Mouse (Mus musculus) heart, embryonic 15.5 days (tissue): Measurements from ENCODE around the gene Rpp14. TPM values are rescaled to one million over a fixed set of nuclear protein-coding genes. Genes with fewer than 3 reads are reported as not detected.

ENCODE experiments used
- ATAC-seq: fragments of 200-750 bp; cut with Nextera tagmentation; replicated peaks from 2 replicates; pipeline ENCODE4 v1.8.0; 2017; ENCODE audit warnings: low read depth, moderate TSS enrichment; ENCODE audit not compliant: insufficient number of reproducible peaks, insufficient read depth, low FRiP score
- H3K27ac ChIP-seq: fragments of 300-500 bp; sonication (generic); 2 replicates; pipeline ENCODE4 v1.5.1; 2015; ENCODE audit warnings: mild to moderate bottlenecking, inconsistent platforms
- H3K27me3 ChIP-seq: fragments of 300-500 bp; sonication (generic); 2 replicates; pipeline ENCODE4 v1.6.1; 2015; ENCODE audit warnings: inconsistent platforms
- H3K36me3 ChIP-seq: fragments of 300-500 bp; sonication (generic); 2 replicates; pipeline ENCODE4 v1.6.1; 2015; ENCODE audit warnings: mild to moderate bottlenecking, inconsistent platforms
- H3K4me1 ChIP-seq: fragments of 300-500 bp; sonication (generic); replicated peaks from 2 replicates; pipeline ENCODE4 v1.6.1; 2015; ENCODE audit warnings: inconsistent platforms
- H3K4me2 ChIP-seq: fragments of 300-500 bp; sonication (generic); 2 replicates; pipeline ENCODE4 v1.6.1; 2015; ENCODE audit warnings: inconsistent platforms, mild to moderate bottlenecking, moderate library complexity
- H3K4me3 ChIP-seq: fragments of 300-500 bp; sonication (generic); 2 replicates; pipeline ENCODE4 v1.5.1; 2015; ENCODE audit warnings: mild to moderate bottlenecking, inconsistent platforms
- H3K9ac ChIP-seq: fragments of 300-500 bp; sonication (generic); 2 replicates; pipeline ENCODE4 v1.6.1; 2015; ENCODE audit warnings: mild to moderate bottlenecking, inconsistent platforms
- H3K9me3 ChIP-seq: fragments of 300-500 bp; sonication (generic); replicated peaks from 2 replicates; pipeline ENCODE4 v1.6.1; 2016; ENCODE audit warnings: inconsistent platforms
- WGBS: fragments of 180-500 bp; shearing (Covaris S2); methylation state at CpG from one replicate; pipeline ENCODE4 v1.1.7; 2015; ENCODE audit warnings: mixed read lengths; 5-methylcytosine and 5-hydroxymethylcytosine counted together
- polyA plus RNA-seq: library from polyadenylated mRNA; unstranded; fragments of >200 nt; fragmentation: Nextera tagmentation; extraction: Ambion mirVana; gene quantifications from 2 replicates; pipeline ENCODE4 v1.2.1, GENCODE M21; 2015

The Rpp14 gene
- polyA plus RNA-seq, result 39.3 and 40.3 TPM in 2 replicates

DNA sequence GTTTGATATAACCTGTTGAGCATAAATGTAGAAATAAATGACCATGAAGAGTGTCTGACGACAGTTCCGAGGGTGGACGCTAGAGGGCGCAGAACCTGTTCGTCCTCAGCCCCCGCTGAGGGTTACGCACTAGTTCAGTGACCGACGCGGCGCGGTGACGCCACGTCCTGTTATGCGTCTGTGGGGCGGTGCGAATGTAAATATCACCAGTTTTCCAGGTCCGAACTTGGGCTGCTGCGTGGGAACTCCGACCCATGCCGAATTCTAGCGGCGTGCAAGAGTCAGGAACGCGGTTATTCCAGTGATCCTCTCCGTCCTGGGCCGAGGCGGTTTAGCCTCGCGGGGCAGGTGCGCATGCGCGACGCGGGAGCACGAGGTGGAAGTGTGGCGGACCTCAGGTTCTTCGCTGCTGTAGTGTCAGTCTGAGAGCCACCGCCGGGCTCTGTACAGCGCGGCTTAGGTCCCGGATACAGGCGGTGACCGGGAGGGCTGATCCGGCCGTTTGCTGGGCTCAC is at the start of gene Rpp14:
Rpp14 (plus strand) TSS at position 203 of the 515 bp plus-strand sequence.
- WGBS, result under 1% methylated on average over 47 of the region's 47 CpGs
- peak within 1 kb of the TSS; percentile 99 for H3K27ac ChIP-seq
- H3K4me2 ChIP-seq, result peak within 1 kb of the TSS; percentile 78
- H3K9ac ChIP-seq, result peak within 1 kb of the TSS; percentile 78
- H3K27me3 ChIP-seq, result no peaks in the 10 kb centered on the region
- peaks cover 17% of the 10 kb centered on the region for H3K36me3 ChIP-seq
- H3K4me3 ChIP-seq, result peak within 1 kb of the TSS; percentile 77
- no peaks in the 10 kb centered on the region for H3K9me3 ChIP-seq
- peaks cover 14% of the 10 kb centered on the region for H3K4me1 ChIP-seq
- peak; percentile 92 for ATAC-seq

DNA sequence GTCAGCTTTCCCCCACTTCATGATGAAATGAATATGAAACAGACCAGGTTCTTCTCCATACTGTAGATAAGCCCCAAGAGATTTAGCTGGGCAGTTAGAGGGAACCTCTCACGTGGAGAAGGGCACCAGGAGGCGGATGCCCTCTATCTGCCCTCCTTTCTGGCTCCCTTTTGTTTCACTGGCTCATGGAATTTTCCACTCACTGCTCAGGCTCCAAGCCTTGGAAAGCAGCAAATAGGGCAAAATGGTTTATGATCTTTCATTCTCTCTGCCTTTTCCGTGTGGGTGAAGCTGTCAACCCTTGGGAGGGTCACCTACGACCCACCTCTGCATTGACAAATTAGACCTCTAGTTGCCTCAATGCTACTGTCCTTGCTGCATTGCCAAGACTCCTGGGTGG is 49.6 kb upstream of the Rpp14 start:
- WGBS, result 48% methylated on average over 4 of the region's 4 CpGs
- no peaks in the 10 kb centered on the region for H3K36me3 ChIP-seq
- no peaks in the 10 kb centered on the region for H3K27me3 ChIP-seq
- no peaks in the 10 kb centered on the region for H3K9me3 ChIP-seq
- peak overlapping the region; percentile 13 for H3K27ac ChIP-seq
- peaks cover 4% of the 10 kb centered on the region for H3K4me1 ChIP-seq
- ATAC-seq, result peak; percentile 67; the same call in 1 of the 2 replicates
- H3K4me2 ChIP-seq, result no peak overlapping the region
- H3K4me3 ChIP-seq, result no peak overlapping the region
- H3K9ac ChIP-seq, result no peak overlapping the region

DNA sequence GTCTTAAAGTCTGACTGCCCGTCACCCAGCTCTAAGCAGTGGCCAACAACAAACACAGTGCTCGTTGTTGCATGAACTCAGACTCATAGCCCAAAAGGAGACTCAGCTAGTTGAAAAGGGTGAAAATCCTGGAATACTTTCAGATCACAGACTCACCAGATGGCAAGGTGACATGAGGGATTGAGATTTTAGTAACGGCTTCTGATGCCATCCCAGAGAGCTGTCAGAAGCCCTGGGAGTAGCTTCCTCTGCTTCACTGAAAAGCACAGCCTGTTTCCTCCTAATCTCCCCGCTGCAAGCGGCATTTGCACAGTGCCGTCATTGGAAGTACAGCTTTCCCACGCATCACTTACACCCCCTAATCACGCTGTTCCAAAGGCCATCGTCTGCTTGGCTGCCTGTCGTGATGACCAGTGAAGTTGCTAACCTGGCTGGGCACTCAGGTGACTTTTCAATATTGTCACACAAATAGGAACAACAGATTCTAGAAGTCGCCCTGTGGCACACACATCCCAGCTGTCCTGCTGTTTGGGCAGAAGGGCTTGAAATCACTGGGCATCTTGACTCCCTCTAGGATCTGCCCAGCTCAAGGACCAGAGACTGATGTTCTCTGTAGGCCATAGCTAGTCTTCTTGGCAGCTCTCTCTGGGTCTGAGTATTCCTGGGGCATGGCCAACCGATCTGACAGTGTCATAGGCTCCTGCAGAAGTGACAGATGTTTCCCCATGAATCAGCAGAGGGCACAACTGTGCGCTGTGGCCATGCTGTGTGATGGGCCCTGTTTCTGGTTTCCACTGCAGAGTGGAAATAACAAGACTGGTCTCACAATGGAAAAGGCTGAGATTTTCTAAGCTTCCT is 47.9 kb upstream of the Rpp14 start:
- Histone ChIP-seq H3K4me1 (peaks cover 4% of the 10 kb centered on the region), H3K36me3 (no peaks in the 10 kb centered on the region), H3K9me3 (no peaks in the 10 kb centered on the region), H3K4me3 (no peak overlapping the region), H3K27me3 (no peaks in the 10 kb centered on the region), H3K27ac (no peak overlapping the region), H3K4me2 (no peak overlapping the region), H3K9ac (no peak overlapping the region)
- no peak for ATAC-seq
- 70% methylated on average over 13 of the region's 13 CpGs for WGBS

DNA sequence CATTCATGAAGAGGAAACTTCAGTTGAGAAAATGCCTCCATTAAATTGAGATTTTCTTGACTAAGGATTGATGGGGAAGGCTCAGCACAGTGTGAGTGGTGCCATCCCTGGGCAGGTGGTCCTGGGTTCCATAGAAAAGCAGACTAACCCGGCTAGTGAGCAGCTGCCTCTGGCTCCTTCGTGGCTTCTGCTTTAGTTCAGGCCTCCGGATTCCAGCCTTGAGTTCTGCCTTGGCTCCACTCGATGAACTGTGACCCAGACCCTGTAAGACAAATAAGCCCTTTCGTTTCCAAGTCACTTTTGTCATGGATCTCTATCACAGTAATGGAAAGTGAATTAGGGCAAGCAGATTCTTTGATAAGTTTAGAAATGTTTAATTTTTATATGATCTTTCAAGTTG is 45.6 kb upstream of the Rpp14 start:
- ATAC-seq, result no peak
- Histone ChIP-seq H3K4me2 (no peak overlapping the region), H3K27ac (no peak overlapping the region), H3K36me3 (no peaks in the 10 kb centered on the region), H3K9me3 (no peaks in the 10 kb centered on the region), H3K4me1 (peaks cover 4% of the 10 kb centered on the region), H3K9ac (no peak overlapping the region), H3K27me3 (no peaks in the 10 kb centered on the region), H3K4me3 (no peak overlapping the region)
- WGBS, result 71% methylated on average over 5 of the region's 5 CpGs

- Histone ChIP-seq H3K4me3 (no peak overlapping the region), H3K27me3 (no peaks in the 10 kb centered on the region), H3K9me3 (no peaks in the 10 kb centered on the region), H3K9ac (no peak overlapping the region), H3K27ac (no peak overlapping the region), H3K4me2 (no peak overlapping the region), H3K36me3 (no peaks in the 10 kb centered on the region), H3K4me1 (no peaks in the 10 kb centered on the region)
- WGBS, result 84% methylated on average over 6 of the region's 6 CpGs
- ATAC-seq, result no peak
Observed at GRCm38 (mm10) chr14:8035951-8036350, 44.2 kb upstream of the Rpp14 start.

- 61% methylated on average over 5 of the region's 5 CpGs for WGBS
- Histone ChIP-seq H3K4me1 (no peaks in the 10 kb centered on the region), H3K4me3 (no peak overlapping the region), H3K27me3 (no peaks in the 10 kb centered on the region), H3K27ac (no peak overlapping the region), H3K9me3 (no peaks in the 10 kb centered on the region), H3K36me3 (no peaks in the 10 kb centered on the region), H3K4me2 (no peak overlapping the region), H3K9ac (no peak overlapping the region)
- no peak for ATAC-seq
Observed at GRCm38 (mm10) chr14:8036406-8036805, 43.8 kb upstream of the Rpp14 start.

GRCm38 (mm10) chr14:8038150-8038549 is 42.0 kb upstream of the Rpp14 start:
- Histone ChIP-seq H3K9ac (no peak overlapping the region), H3K4me2 (no peak overlapping the region), H3K27me3 (no peaks in the 10 kb centered on the region), H3K36me3 (no peaks in the 10 kb centered on the region), H3K4me1 (no peaks in the 10 kb centered on the region), H3K27ac (no peak overlapping the region), H3K9me3 (no peaks in the 10 kb centered on the region), H3K4me3 (no peak overlapping the region)
- ATAC-seq, result no peak
- WGBS, result 69% methylated on average over 5 of the region's 5 CpGs

DNA sequence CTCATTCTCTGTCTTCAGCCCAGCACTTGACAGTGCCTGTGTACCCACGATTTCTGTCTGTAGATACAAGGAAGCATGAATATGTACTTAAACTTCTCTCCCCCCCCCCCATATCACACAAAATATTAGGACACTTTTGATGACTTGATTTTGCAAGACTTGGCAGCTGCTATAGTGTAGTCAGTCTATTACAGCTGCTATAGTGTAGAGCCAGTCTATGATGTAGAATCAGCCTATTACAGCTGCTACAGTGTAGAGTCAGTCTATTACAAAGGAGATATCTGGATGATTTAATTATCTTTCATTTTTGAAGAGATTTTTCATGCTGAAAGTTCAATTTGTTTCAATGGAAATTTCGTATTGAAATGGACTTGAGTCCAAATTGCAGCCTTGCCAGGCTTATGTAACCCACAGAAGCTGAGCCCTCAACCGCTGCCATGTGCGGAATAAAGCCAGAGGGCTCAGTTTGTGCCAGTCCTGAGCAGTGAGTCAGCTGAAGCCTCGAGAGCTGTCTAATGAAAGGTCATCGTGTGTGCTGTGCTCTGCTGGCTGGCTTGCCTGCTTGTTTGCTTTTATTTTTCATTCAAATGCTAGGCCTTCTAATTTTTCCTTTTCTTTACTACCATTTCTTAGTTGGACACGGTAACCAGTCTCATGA is 41.2 kb upstream of the Rpp14 start:
- ATAC-seq, result no peak
- WGBS, result 75% methylated on average over 7 of the region's 7 CpGs
- H3K4me1 ChIP-seq, result no peaks in the 10 kb centered on the region
- no peak overlapping the region for H3K9ac ChIP-seq
- no peak overlapping the region for H3K4me2 ChIP-seq
- no peaks in the 10 kb centered on the region for H3K9me3 ChIP-seq
- H3K4me3 ChIP-seq, result no peak overlapping the region
- H3K27ac ChIP-seq, result no peak overlapping the region
- H3K36me3 ChIP-seq, result no peaks in the 10 kb centered on the region
- H3K27me3 ChIP-seq, result no peaks in the 10 kb centered on the region

- H3K4me2 ChIP-seq, result no peak overlapping the region
- 58% methylated on average over 3 of the region's 3 CpGs for WGBS
Observed at GRCm38 (mm10) chr14:8040179-8040578, 40.0 kb upstream of the Rpp14 start.

DNA sequence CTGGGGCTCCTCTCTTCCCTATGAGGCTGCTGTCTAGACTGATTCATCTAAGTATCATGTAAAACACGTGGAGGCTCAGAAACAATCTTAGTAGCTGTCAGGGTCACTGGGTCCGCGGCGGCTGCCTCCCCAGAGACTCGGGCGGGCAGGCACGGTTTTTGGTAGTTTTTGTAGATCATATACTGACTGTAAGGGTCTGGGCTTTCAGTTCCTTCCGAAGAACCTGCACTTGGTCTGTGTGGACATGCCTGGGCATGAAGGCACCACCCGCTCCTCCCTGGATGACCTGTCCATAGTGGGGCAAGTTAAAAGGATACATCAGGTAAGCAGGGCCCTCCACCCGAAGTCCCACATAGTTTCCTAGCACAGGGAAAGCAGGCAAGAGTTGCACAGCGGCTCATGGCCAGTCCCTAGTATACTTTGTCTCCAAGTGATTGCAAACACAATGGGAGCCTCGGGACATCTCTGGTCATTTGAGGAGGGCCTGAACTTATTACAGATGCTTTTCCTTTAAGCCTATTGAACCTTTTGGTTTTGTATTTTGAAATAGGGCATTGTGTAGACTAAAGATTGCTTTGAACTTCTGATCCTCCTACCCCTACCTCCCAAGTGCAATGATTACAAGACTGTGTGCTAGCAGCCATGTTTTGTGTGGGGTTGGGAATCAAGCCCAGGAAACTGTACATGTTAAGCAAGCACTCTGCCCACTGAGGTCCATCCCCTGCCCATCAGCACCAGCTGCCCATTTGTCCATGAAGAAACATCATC is 39.1 kb upstream of the Rpp14 start:
- H3K4me3 ChIP-seq, result no peak overlapping the region
- H3K9ac ChIP-seq, result no peak overlapping the region
- H3K27me3 ChIP-seq, result no peaks in the 10 kb centered on the region
- no peak overlapping the region for H3K4me2 ChIP-seq
- no peak for ATAC-seq
- H3K36me3 ChIP-seq, result no peaks in the 10 kb centered on the region
- H3K4me1 ChIP-seq, result no peaks in the 10 kb centered on the region
- 83% methylated on average over 12 of the region's 12 CpGs for WGBS
- H3K27ac ChIP-seq, result no peak overlapping the region
- H3K9me3 ChIP-seq, result no peaks in the 10 kb centered on the region

More at GRCm38 (mm10) chr14:8040179-8040578, 40.0 kb upstream of the Rpp14 start:
- no peak for ATAC-seq
- Histone ChIP-seq H3K9me3 (no peaks in the 10 kb centered on the region), H3K4me3 (no peak overlapping the region), H3K9ac (no peak overlapping the region), H3K27me3 (no peaks in the 10 kb centered on the region), H3K4me1 (no peaks in the 10 kb centered on the region), H3K36me3 (no peaks in the 10 kb centered on the region), H3K27ac (no peak overlapping the region)

GRCm38 (mm10) chr14:8042120-8042519 is 38.0 kb upstream of the Rpp14 start:
- Histone ChIP-seq H3K9me3 (no peaks in the 10 kb centered on the region), H3K4me3 (no peak overlapping the region), H3K4me2 (no peak overlapping the region), H3K36me3 (0 out of 2 replicates have a peak, but pooled peaks cover 5% of the 10 kb centered on the region), H3K27me3 (no peaks in the 10 kb centered on the region), H3K27ac (no peak overlapping the region), H3K9ac (no peak overlapping the region), H3K4me1 (no peaks in the 10 kb centered on the region)
- no peak for ATAC-seq
- WGBS, result 89% methylated on average over 2 of the region's 2 CpGs
